Mouse (Mus musculus): Measurements from ENCODE around the gene Ambra1.

DNA sequence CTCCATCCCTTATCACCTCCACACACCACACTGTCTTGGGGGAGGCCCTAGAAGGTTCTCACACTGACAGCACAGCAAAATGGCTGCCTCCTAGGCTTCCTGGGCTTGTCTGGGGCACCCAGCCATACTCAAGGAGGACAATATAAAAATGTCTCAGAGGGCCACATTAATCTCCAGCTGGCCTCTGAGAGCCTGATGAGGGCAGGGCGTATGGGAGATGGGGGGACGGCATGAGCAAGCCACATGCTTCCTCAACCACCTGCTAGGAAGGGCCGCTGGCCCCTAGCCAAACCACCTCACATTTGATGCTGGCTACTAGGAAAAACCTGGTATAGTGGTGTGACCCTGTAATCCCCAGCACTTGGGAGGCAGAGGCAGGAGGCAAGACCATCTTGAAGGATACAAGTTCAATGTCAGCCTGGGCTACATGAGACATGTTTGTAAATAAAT is 218.9 kb downstream of the Ambra1 start:
- TF ChIP-seq CTCF (IDR thresholded peaks at IDR 0.05; ENCODE audit: control insufficient read depth, insufficient read depth, insufficient read length) (no peak), USF1 (IDR thresholded peaks at IDR 0.05; ENCODE audit: low read depth) (no peak), MAX (IDR thresholded peaks at IDR 0.05) (no peak), MYOD1 (IDR thresholded peaks at IDR 0.05; ENCODE audit: control insufficient read depth, insufficient read length, low read depth) (no peak), FOSL1 (IDR thresholded peaks at IDR 0.05; ENCODE audit: insufficient read depth, low read length, poor library complexity, severe bottlenecking) (no peak), MYOG (IDR thresholded peaks at IDR 0.05; ENCODE audit: control insufficient read depth, extremely low read depth, insufficient read length) (no peak)

All from C2C12 (cell line).